Mouse (Mus musculus) CD8-positive naive resting alpha-beta T cell, adult 57 days (primary cell): ENCODE data around the gene Gm5155. TPM values are rescaled to one million over a fixed set of nuclear protein-coding genes. Genes with fewer than 3 reads are reported as not detected.

ENCODE experiments used
- total RNA-seq: library from RNA; stranded (reverse); gene quantifications from one replicate; pipeline ENCODE4 v1.2.4, GENCODE M21; 2023

Gene Gm5155
- not detected for total RNA-seq

DNA sequence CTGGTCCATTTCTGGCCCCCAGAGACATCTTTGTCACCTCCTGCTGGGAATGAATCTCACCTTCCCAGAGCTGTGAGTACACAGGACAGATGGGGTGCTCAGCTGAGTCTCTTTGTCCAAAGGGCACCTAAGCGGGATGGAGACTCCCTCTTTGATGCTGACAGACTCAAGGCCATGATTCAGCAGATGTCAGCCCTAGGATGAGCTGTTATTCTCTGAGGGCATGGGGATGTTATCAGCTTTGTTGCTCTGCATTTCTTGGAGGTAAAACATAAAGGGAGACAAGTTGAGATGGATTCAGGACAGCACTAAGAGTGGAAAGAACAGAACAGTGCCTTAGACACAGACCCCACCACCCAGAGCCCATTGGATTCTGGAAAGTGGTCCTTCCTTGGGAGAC is at the start of gene Gm5155:
TSS of gene Gm5155 (plus strand) at position 301 of the 400 bp plus-strand sequence.

Other genes with a start within 250 kb of the Gm5155 start
- gene Ceacam5, start 158.5 kb upstream of the Gm5155 start, total RNA-seq: not detected
- gene Ceacam14, start 59.1 kb upstream of the Gm5155 start, total RNA-seq: not detected
- not detected for gene Ceacam11, start 100.4 kb downstream of the Gm5155 start, total RNA-seq
- gene Ceacam13, start 138.1 kb downstream of the Gm5155 start, total RNA-seq: not detected
- gene Ceacam12, start 194.2 kb downstream of the Gm5155 start, total RNA-seq: not detected